Mouse (Mus musculus): ENCODE results near the gene Man1a2.

DNA sequence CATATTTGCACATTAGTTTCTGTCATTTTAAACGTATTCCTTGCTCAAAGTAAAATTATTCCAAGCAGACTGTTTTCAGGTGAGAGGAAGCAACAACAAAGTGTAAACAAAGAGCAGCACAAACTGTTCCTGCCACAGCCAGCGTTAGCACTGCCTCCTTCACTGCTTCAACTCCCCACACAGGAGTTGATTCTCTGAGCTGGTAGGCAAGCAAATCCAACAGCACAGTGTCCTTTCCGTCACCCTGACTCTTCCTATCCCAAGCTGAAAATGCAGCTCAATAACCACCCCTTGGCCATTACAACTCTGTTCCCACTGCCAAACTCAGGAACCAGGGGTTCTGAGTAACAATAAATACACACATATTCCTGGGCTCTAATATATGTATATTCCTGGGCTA is 2.5 kb downstream of the Man1a2 start:
- no peak for TF ChIP-seq POLR2A (IDR thresholded peaks at IDR 0.05; ENCODE audit: insufficient read depth, low read depth, low read length)
- no peak for TF ChIP-seq CTCF (IDR thresholded peaks at IDR 0.05; ENCODE audit: insufficient read depth, low read depth, low read length)

Measured in olfactory bulb, adult 2 months (tissue).